Mouse (Mus musculus): ENCODE data around the gene Ank3. TPM values are rescaled to one million over a fixed set of nuclear protein-coding genes. Genes with fewer than 3 reads are reported as not detected.

Gene Ank3
- polyA plus RNA-seq, 1 experiment from 2014 or later = 22.5 TPM

DNA sequence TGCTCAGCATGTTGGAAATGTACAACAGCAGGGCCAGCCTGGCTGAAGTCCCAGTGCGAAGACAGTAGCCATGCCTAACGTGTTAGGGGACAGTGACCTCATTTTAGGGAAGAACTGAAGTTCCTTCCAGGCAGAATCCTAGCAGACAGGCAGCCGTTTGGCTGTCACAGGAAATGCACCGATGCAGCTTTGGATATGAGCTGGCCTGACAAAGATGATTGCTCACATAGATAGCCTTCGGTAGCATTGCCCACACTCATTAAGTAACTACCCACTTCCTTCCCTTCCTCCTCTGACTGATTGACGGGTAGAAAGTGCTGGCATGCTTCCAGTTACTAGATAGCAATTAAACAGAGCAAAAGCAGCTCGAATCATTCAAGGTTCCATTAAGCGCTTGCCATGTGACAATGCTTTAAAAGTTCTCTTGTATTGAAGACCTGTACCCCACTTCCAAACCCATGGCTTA lies 397.9 kb downstream of the Ank3 start:
- Histone ChIP-seq H3K4me3 (ENCODE audit: low read depth, low read length) (no peak overlapping the region), H3K9ac (ENCODE audit: low read depth, low read length) (no peak overlapping the region), H3K4me2 (ENCODE audit: low read depth, low read length) (no peak overlapping the region), H3K27ac (replicated peaks; ENCODE audit: low read depth, low read length) (no peak overlapping the region), H3K36me3 (ENCODE audit: control insufficient read depth, insufficient read depth, low read length) (no peaks in the 10 kb centered on the region), H3K9me3 (ENCODE audit: control insufficient read depth, low read length) (no peaks in the 10 kb centered on the region), H3K27me3 (replicated peaks; ENCODE audit: control insufficient read depth, insufficient read depth, low read length) (no peaks in the 10 kb centered on the region), H3K4me1 (ENCODE audit: control insufficient read depth, insufficient read depth, low read length) (peaks cover 9% of the 10 kb centered on the region; the same call in 1 of the 2 replicates)
- WGBS = 52% methylated on average over 8 of the region's 8 CpGs
- no peak for ATAC-seq (ENCODE audit: low read depth)
- DNase-seq (ENCODE audit: low spot score) = peak; percentile 9

DNA sequence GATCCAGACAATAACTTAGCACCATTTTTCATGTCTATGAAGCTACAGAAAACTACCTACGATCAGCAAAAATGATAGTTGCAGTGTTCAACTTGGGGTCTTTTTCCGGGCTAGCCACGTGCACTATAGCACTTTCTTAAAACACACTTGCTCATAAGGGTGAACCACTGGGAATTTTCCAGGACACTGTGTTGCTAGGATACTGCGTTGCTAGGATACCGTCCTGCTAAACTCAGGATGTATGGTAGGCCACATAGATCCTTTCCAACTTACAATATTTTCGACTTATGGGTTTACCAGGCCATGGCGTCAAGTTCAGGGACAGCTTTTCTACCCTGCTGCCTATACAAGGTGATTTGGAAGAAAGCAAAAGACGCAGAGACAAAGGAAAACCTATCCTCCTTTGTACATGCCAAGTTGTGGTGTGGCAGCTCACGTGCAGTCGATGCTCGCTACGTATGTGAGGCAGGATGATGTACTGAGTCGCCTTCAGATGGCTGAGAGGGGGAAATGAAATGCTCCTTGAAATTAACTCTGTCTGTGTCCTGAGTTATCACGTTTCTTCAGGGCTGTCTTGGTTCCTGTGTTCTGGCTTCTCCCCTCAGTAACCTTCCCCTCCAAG lies 404.7 kb downstream of the Ank3 start:
- DNase-seq (ENCODE audit: low spot score) = peak; percentile 61
- 0 out of 2 replicates have a peak, but pooled peaks have one; percentile 67 for ATAC-seq (ENCODE audit: low read depth)
- WGBS = 84% methylated on average over 14 of the region's 14 CpGs

DNA sequence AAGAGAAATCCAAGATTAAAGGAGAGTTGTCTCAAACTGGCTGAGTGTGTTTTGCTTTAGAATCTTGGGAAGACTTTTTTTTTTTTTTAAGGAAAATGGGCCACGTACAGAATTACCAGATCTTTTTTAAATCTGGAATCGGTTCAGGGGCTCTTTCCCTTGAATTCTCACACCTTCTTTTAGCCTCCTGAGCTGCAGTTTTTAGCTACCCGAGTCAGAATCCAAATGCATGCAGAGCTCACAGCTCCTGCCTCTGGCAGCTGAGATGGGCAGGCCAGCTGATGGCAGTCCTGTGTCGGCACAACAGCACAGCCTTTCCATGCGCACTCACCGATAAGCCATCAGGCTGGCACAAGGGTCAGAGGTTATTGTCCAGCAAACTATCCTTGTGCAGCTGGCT lies 406.0 kb downstream of the Ank3 start:
- H3K9me3 ChIP-seq (ENCODE audit: control insufficient read depth, low read length) = no peaks in the 10 kb centered on the region
- no peak overlapping the region for H3K4me2 ChIP-seq (ENCODE audit: low read depth, low read length)
- 63% methylated on average over 6 of the region's 6 CpGs for WGBS
- H3K4me3 ChIP-seq (ENCODE audit: low read depth, low read length) = no peak overlapping the region
- H3K27ac ChIP-seq (replicated peaks; ENCODE audit: low read depth, low read length) = no peak overlapping the region
- ATAC-seq (ENCODE audit: low read depth) = no peak
- no peaks in the 10 kb centered on the region for H3K27me3 ChIP-seq (replicated peaks; ENCODE audit: control insufficient read depth, insufficient read depth, low read length)
- H3K36me3 ChIP-seq (ENCODE audit: control insufficient read depth, insufficient read depth, low read length) = no peaks in the 10 kb centered on the region
- H3K9ac ChIP-seq (ENCODE audit: low read depth, low read length) = no peak overlapping the region
- no peak for DNase-seq (ENCODE audit: low spot score)
- H3K4me1 ChIP-seq (ENCODE audit: control insufficient read depth, insufficient read depth, low read length) = no peaks in the 10 kb centered on the region

More for the DNA sequence above, 404.7 kb downstream of the Ank3 start:
- no peak overlapping the region for H3K9ac ChIP-seq (ENCODE audit: low read depth, low read length)
- H3K27ac ChIP-seq (replicated peaks; ENCODE audit: low read depth, low read length) = no peak overlapping the region
- H3K36me3 ChIP-seq (ENCODE audit: control insufficient read depth, insufficient read depth, low read length) = no peaks in the 10 kb centered on the region
- no peak overlapping the region for H3K4me2 ChIP-seq (ENCODE audit: low read depth, low read length)
- H3K27me3 ChIP-seq (replicated peaks; ENCODE audit: control insufficient read depth, insufficient read depth, low read length) = no peaks in the 10 kb centered on the region
- H3K4me1 ChIP-seq (ENCODE audit: control insufficient read depth, insufficient read depth, low read length) = no peaks in the 10 kb centered on the region
- H3K4me3 ChIP-seq (ENCODE audit: low read depth, low read length) = no peak overlapping the region
- no peaks in the 10 kb centered on the region for H3K9me3 ChIP-seq (ENCODE audit: control insufficient read depth, low read length)

DNA sequence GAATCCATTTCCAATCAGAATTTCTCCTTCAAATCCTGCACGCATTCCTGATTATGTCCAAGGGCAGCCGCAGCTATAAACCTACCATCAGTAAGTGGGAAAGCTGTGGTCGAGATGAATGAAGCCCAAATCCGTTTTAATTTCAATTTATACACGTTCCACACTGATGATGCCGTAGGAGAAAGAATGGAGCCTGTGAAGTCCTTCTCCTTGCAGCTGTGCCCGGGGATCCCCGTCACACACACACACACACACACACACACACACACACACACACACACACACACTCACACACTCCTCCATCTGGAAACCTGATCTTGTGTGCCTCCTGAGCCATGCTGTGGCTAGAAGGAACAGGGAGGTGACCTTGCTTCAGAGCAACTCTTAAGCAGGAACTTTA lies 412.2 kb downstream of the Ank3 start:
- Histone ChIP-seq H3K9me3 (ENCODE audit: control insufficient read depth, low read length) (no peaks in the 10 kb centered on the region), H3K36me3 (ENCODE audit: control insufficient read depth, insufficient read depth, low read length) (no peaks in the 10 kb centered on the region), H3K4me3 (ENCODE audit: low read depth, low read length) (no peak overlapping the region), H3K27ac (replicated peaks; ENCODE audit: low read depth, low read length) (no peak overlapping the region), H3K4me1 (ENCODE audit: control insufficient read depth, insufficient read depth, low read length) (no peaks in the 10 kb centered on the region), H3K9ac (ENCODE audit: low read depth, low read length) (no peak overlapping the region), H3K4me2 (ENCODE audit: low read depth, low read length) (no peak overlapping the region), H3K27me3 (replicated peaks; ENCODE audit: control insufficient read depth, insufficient read depth, low read length) (no peaks in the 10 kb centered on the region)
- 81% methylated on average over 8 of the region's 8 CpGs for WGBS
- peak; percentile 69; the same call in 1 of the 2 replicates for ATAC-seq (ENCODE audit: low read depth)
- DNase-seq (ENCODE audit: low spot score) = no peak

GRCm38 (mm10) chr10:69813823-69814522 lies 415.4 kb downstream of the Ank3 start:
- Histone ChIP-seq H3K27ac (replicated peaks; ENCODE audit: low read depth, low read length) (no peak overlapping the region), H3K9me3 (ENCODE audit: control insufficient read depth, low read length) (no peaks in the 10 kb centered on the region), H3K9ac (ENCODE audit: low read depth, low read length) (no peak overlapping the region), H3K27me3 (replicated peaks; ENCODE audit: control insufficient read depth, insufficient read depth, low read length) (no peaks in the 10 kb centered on the region), H3K4me3 (ENCODE audit: low read depth, low read length) (no peak overlapping the region), H3K4me1 (ENCODE audit: control insufficient read depth, insufficient read depth, low read length) (no peaks in the 10 kb centered on the region), H3K36me3 (ENCODE audit: control insufficient read depth, insufficient read depth, low read length) (0 out of 2 replicates have a peak, but pooled peaks cover 3% of the 10 kb centered on the region), H3K4me2 (ENCODE audit: low read depth, low read length) (no peak overlapping the region)
- peak; percentile 47; the same call in 1 of the 2 replicates for ATAC-seq (ENCODE audit: low read depth)
- WGBS = 72% methylated on average over 6 of the region's 6 CpGs
- peak; percentile 58 for DNase-seq (ENCODE audit: low spot score)

DNA sequence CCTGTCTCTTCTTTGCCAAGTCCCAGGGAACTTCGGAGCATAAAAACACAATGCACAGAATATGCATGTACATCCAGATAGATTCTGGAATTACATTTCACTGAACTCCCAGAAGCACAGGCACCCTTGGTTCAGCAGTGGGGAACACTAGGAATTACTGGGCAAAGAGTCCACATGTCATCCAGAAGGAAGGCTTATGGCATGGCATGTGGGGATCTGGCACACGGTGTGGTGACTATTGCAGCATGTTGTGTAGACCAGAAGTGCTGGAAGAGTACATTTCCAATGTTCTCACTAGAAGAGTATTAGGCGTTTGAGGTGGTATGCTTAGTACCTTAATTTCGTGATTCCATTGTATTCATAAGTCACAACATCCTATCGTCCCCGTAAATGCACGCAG lies 422.7 kb downstream of the Ank3 start:
- H3K27me3 ChIP-seq (replicated peaks; ENCODE audit: control insufficient read depth, insufficient read depth, low read length) = no peaks in the 10 kb centered on the region
- no peak overlapping the region for H3K4me3 ChIP-seq (ENCODE audit: low read depth, low read length)
- no peak overlapping the region for H3K4me2 ChIP-seq (ENCODE audit: low read depth, low read length)
- no peaks in the 10 kb centered on the region for H3K4me1 ChIP-seq (ENCODE audit: control insufficient read depth, insufficient read depth, low read length)
- no peak for ATAC-seq (ENCODE audit: low read depth)
- DNase-seq (ENCODE audit: low spot score) = no peak
- no peak overlapping the region for H3K9ac ChIP-seq (ENCODE audit: low read depth, low read length)
- H3K36me3 ChIP-seq (ENCODE audit: control insufficient read depth, insufficient read depth, low read length) = peaks cover 11% of the 10 kb centered on the region; the same call in 1 of the 2 replicates
- H3K9me3 ChIP-seq (ENCODE audit: control insufficient read depth, low read length) = no peaks in the 10 kb centered on the region
- H3K27ac ChIP-seq (replicated peaks; ENCODE audit: low read depth, low read length) = no peak overlapping the region
- WGBS = 93% methylated on average over 7 of the region's 7 CpGs

DNA sequence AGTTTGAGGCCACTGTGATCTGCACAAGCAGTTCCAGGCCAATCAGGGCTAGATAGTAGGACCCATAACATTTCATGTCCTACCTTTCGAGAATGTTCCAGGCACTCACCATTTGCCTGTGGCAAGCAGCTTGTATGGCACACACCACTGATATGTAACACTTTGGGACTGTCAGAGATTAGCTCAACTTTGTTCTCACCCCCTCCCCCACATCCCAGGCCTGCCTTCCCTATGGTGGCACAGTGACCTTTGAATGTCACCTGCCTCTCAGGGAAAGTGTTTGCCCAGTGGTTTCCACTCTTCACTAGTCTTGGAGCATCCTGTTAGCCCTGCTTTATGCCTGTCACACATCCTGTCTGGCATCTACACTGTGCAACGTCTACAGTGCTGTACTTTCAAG lies 430.2 kb downstream of the Ank3 start:
- Histone ChIP-seq H3K9me3 (ENCODE audit: control insufficient read depth, low read length) (no peaks in the 10 kb centered on the region), H3K4me3 (ENCODE audit: low read depth, low read length) (no peak overlapping the region), H3K9ac (ENCODE audit: low read depth, low read length) (no peak overlapping the region), H3K36me3 (ENCODE audit: control insufficient read depth, insufficient read depth, low read length) (peaks cover under 1% of the 10 kb centered on the region; the same call in 1 of the 2 replicates), H3K27ac (replicated peaks; ENCODE audit: low read depth, low read length) (no peak overlapping the region), H3K4me2 (ENCODE audit: low read depth, low read length) (no peak overlapping the region), H3K4me1 (ENCODE audit: control insufficient read depth, insufficient read depth, low read length) (no peaks in the 10 kb centered on the region), H3K27me3 (replicated peaks; ENCODE audit: control insufficient read depth, insufficient read depth, low read length) (no peaks in the 10 kb centered on the region)
- ATAC-seq (ENCODE audit: low read depth) = no peak
- DNase-seq (ENCODE audit: low spot score) = no peak
- WGBS = 67% methylated on average over 2 of the region's 2 CpGs

- Histone ChIP-seq H3K36me3 (ENCODE audit: control insufficient read depth, insufficient read depth, low read length) (no peaks in the 10 kb centered on the region), H3K27ac (replicated peaks; ENCODE audit: low read depth, low read length) (no peak overlapping the region), H3K4me1 (ENCODE audit: control insufficient read depth, insufficient read depth, low read length) (no peaks in the 10 kb centered on the region), H3K4me3 (ENCODE audit: low read depth, low read length) (no peak overlapping the region), H3K9me3 (ENCODE audit: control insufficient read depth, low read length) (no peaks in the 10 kb centered on the region), H3K4me2 (ENCODE audit: low read depth, low read length) (no peak overlapping the region), H3K27me3 (replicated peaks; ENCODE audit: control insufficient read depth, insufficient read depth, low read length) (no peaks in the 10 kb centered on the region), H3K9ac (ENCODE audit: low read depth, low read length) (no peak overlapping the region)
- DNase-seq (ENCODE audit: low spot score) = no peak
- WGBS = 79% methylated on average over 3 of the region's 3 CpGs
- no peak for ATAC-seq (ENCODE audit: low read depth)
Measured at GRCm38 (mm10) chr10:69829236-69829635, 430.7 kb downstream of the Ank3 start.

All from embryonic facial prominence, embryonic 14.5 days (tissue).